Mouse (Mus musculus): ENCODE measurements at regions not wholly inside any gene's neighbourhood (a gene's known extent, or its start where the extent isn't known, plus 50 kb on each side); places are given as distances from the start of the nearest gene placed in this dataset.

GRCm38 (mm10) chr8:35881810-35882209, 116.2 kb downstream of the Gm19410 start:
- TF ChIP-seq CTCF (IDR thresholded peaks at IDR 0.05; ENCODE audit: borderline replicate concordance, insufficient read depth, low read depth, low read length) (no peak), POLR2A (IDR thresholded peaks at IDR 0.05; ENCODE audit: borderline replicate concordance, insufficient read depth, low read length) (no peak)
